In genomic region chr13:45960311-45960965, GRCm38 (mm10) we compare ENCODE assay signal across 10 mouse cellular contexts. TPM values are rescaled to one million over a fixed set of nuclear protein-coding genes. Genes with fewer than 3 reads are reported as not detected.
DNase-seq lines count a peak whose midpoint lies in the region; ATAC-seq and TF ChIP-seq lines count a peak whose summit lies in the region.
"Had no signal": no experiment of that assay in that cellular context is flagged by ENCODE, and none has a peak within 500 bp of the region (broad histone marks: within the 10 kb centered on the region; RNA-seq: fewer than 3 reads in every experiment).

No protein-coding gene starts in this region.

- no peak for DNase-seq in gastrocnemius, adult 2 months
- DNase-seq in gastrocnemius, adult 18-20 months (ENCODE audit: low spot score) = no peak
- DNase-seq in limb, embryonic 10.5 days (ENCODE audit: low spot score) = no peak
- DNase-seq in forebrain, embryonic 14.5 days (ENCODE audit: low spot score) = no peak
- peak; percentile 68 for DNase-seq in lung, postnatal 36 days
- no peak for DNase-seq in right cerebral cortex, postnatal 10 days (ENCODE audit: low spot score in 2 of 2)
- DNase-seq in thymus, postnatal 36 days = no peak
- DNase-seq: gastrocnemius, postnatal 25 days had no signal

- H3K4me2 ChIP-seq in limb, embryonic 12.5 days = no peak overlapping the region
- H3K4me2 ChIP-seq in forebrain, embryonic 14.5 days (ENCODE audit: low read length) = peak overlapping the region; percentile 10; the same call in 1 of the 2 replicates
- H3K4me2 ChIP-seq: kidney, embryonic 15.5 days had no signal

- peaks cover 45% of the 10 kb centered on the region for H3K4me1 ChIP-seq in limb, embryonic 12.5 days (replicated peaks)
- H3K4me1 ChIP-seq in limb, embryonic 10.5 days = peaks cover 36% of the 10 kb centered on the region
- H3K4me1 ChIP-seq in forebrain, embryonic 14.5 days (ENCODE audit: control insufficient read depth, insufficient read depth, low read length) = peaks cover 28% of the 10 kb centered on the region

- 0 out of 2 replicates have a peak overlapping the region, but pooled peaks have one; percentile 18 for H3K9ac ChIP-seq in limb, embryonic 12.5 days (replicated peaks)
- H3K9ac ChIP-seq in forebrain, embryonic 14.5 days (ENCODE audit: low read length) = no peak overlapping the region
- H3K9ac ChIP-seq: kidney, embryonic 15.5 days had no signal

- H3K9me3 ChIP-seq in limb, embryonic 12.5 days = no peaks in the 10 kb centered on the region
- no peaks in the 10 kb centered on the region for H3K9me3 ChIP-seq in limb, embryonic 10.5 days (replicated peaks)
- H3K9me3 ChIP-seq in forebrain, embryonic 14.5 days (replicated peaks; ENCODE audit: control insufficient read depth, low read length) = no peaks in the 10 kb centered on the region
- H3K9me3 ChIP-seq: kidney, embryonic 15.5 days had no signal

- H3K27ac ChIP-seq in gastrocnemius, adult 2 months = peak overlapping the region; percentile 99
- H3K27ac ChIP-seq in limb, embryonic 12.5 days = no peak overlapping the region
- no peak overlapping the region for H3K27ac ChIP-seq in limb, embryonic 10.5 days
- no peak overlapping the region; the same call in 1 of the 2 replicates for H3K27ac ChIP-seq in forebrain, embryonic 14.5 days (ENCODE audit: low read depth, low read length)
- H3K27ac ChIP-seq: kidney, embryonic 15.5 days had no signal

- intact Hi-C loops in gastrocnemius, adult 2 months (cut with DNase I) = loop anchor here (5.0 to 10.0 kb wide), 4 partner anchors 136 to 388 kb away; no protein-coding TSS in a partner anchor

- no peaks in the 10 kb centered on the region for H3K36me3 ChIP-seq in limb, embryonic 12.5 days
- no peaks in the 10 kb centered on the region for H3K36me3 ChIP-seq in limb, embryonic 10.5 days
- no peaks in the 10 kb centered on the region for H3K36me3 ChIP-seq in forebrain, embryonic 14.5 days (ENCODE audit: control insufficient read depth, insufficient read depth, low read length)
- H3K36me3 ChIP-seq: kidney, embryonic 15.5 days had no signal

- WGBS in limb, embryonic 12.5 days = 60% methylated on average over 14 of the region's 14 CpGs
- WGBS in limb, embryonic 10.5 days = 72% methylated on average over 14 of the region's 14 CpGs
- WGBS in forebrain, embryonic 14.5 days = 34% methylated on average over 14 of the region's 14 CpGs

- ATAC-seq in limb, embryonic 12.5 days (ENCODE audit: insufficient number of reproducible peaks, insufficient read depth, low FRiP score, low TSS enrichment, low read depth) = no peak
- no peak for ATAC-seq in forebrain, embryonic 14.5 days

- peak overlapping the region; percentile 80 for H3K4me3 ChIP-seq in gastrocnemius, adult 2 months
- no peak overlapping the region for H3K4me3 ChIP-seq in limb, embryonic 12.5 days (replicated peaks)
- no peak overlapping the region for H3K4me3 ChIP-seq in limb, embryonic 10.5 days
- no peak overlapping the region for H3K4me3 ChIP-seq in forebrain, embryonic 14.5 days (ENCODE audit: low read depth, low read length)
- H3K4me3 ChIP-seq: kidney, embryonic 15.5 days had no signal

- H3K27me3 ChIP-seq in limb, embryonic 12.5 days = peaks cover 8% of the 10 kb centered on the region
- peaks cover 17% of the 10 kb centered on the region for H3K27me3 ChIP-seq in limb, embryonic 10.5 days (ENCODE audit: low read depth, poor library complexity, severe bottlenecking)
- H3K27me3 ChIP-seq in forebrain, embryonic 14.5 days (replicated peaks; ENCODE audit: control insufficient read depth, insufficient read depth, low read length) = no peaks in the 10 kb centered on the region
- H3K27me3 ChIP-seq: kidney, embryonic 15.5 days had no signal

- no peak for TF ChIP-seq CTCF in gastrocnemius, adult 2 months (IDR thresholded peaks at IDR 0.05)

RNA-seq across cellular contexts. Expression of gene Atxn1, which starts 4.4 kb away (rescaled TPM):
- total RNA-seq in gastrocnemius, adult 2 months (2021) = 10 to 100 TPM; 40.4 to 56.3 TPM
- 10 to 100 TPM; 38.7 to 51.0 TPM for total RNA-seq in gastrocnemius, adult 18-20 months (2021)
- 2.5 and 2.7 TPM in 2 replicates for polyA plus RNA-seq in limb, embryonic 12.5 days (2016; fragmentation: Nextera tagmentation; extraction: Ambion mirVana)
- 1.0 and 1.4 TPM in 2 replicates for polyA plus RNA-seq in limb, embryonic 10.5 days (2016; fragmentation: Nextera tagmentation; extraction: Ambion mirVana)
- 4.3 and 6.6 TPM in 2 replicates for polyA plus RNA-seq in forebrain, embryonic 14.5 days (2014; fragmentation: Nextera tagmentation; extraction: Ambion mirVana)
